Mouse (Mus musculus): ENCODE data around the gene Mmgt2. TPM values are rescaled to one million over a fixed set of nuclear protein-coding genes. Genes with fewer than 3 reads are reported as not detected.

Gene Mmgt2
- polyA plus RNA-seq, 1 experiment from 2014 or later, result 26.4 TPM

- Histone ChIP-seq H3K4me2 (ENCODE audit: low read length) (no peak overlapping the region), H3K27ac (ENCODE audit: low read depth, low read length) (no peak overlapping the region), H3K4me1 (ENCODE audit: control insufficient read depth, insufficient read depth, low read depth, low read length) (peaks cover 15% of the 10 kb centered on the region), H3K36me3 (ENCODE audit: control insufficient read depth, insufficient read depth, low read length) (no peaks in the 10 kb centered on the region), H3K27me3 (replicated peaks; ENCODE audit: control insufficient read depth, insufficient read depth, low read length) (no peaks in the 10 kb centered on the region), H3K9ac (ENCODE audit: low read depth, low read length) (no peak overlapping the region), H3K9me3 (ENCODE audit: control insufficient read depth, low read length) (no peaks in the 10 kb centered on the region), H3K4me3 (ENCODE audit: low read length) (no peak overlapping the region)
- WGBS, result 70% methylated on average over 3 of the region's 3 CpGs
- ATAC-seq, result no peak
These were observed 13.1 kb upstream of the Mmgt2 start for GRCm38 (mm10) chr11:62635406-62635805.

GRCm38 (mm10) chr11:62636105-62636839, 12.2 kb upstream of the Mmgt2 start:
- no peaks in the 10 kb centered on the region for H3K9me3 ChIP-seq (ENCODE audit: control insufficient read depth, low read length)
- H3K36me3 ChIP-seq (ENCODE audit: control insufficient read depth, insufficient read depth, low read length), result no peaks in the 10 kb centered on the region
- no peak for ATAC-seq
- H3K27me3 ChIP-seq (replicated peaks; ENCODE audit: control insufficient read depth, insufficient read depth, low read length), result no peaks in the 10 kb centered on the region
- no peak overlapping the region for H3K4me3 ChIP-seq (ENCODE audit: low read length)
- no peak overlapping the region for H3K4me2 ChIP-seq (ENCODE audit: low read length)
- H3K27ac ChIP-seq (ENCODE audit: low read depth, low read length), result no peak overlapping the region
- 58% methylated on average over 11 of the region's 11 CpGs for WGBS
- no peak overlapping the region for H3K9ac ChIP-seq (ENCODE audit: low read depth, low read length)
- peaks cover 8% of the 10 kb centered on the region for H3K4me1 ChIP-seq (ENCODE audit: control insufficient read depth, insufficient read depth, low read depth, low read length)

GRCm38 (mm10) chr11:62636840-62637221, 11.6 kb upstream of the Mmgt2 start:
- Histone ChIP-seq H3K4me3 (ENCODE audit: low read length) (no peak overlapping the region), H3K27me3 (replicated peaks; ENCODE audit: control insufficient read depth, insufficient read depth, low read length) (no peaks in the 10 kb centered on the region), H3K4me2 (ENCODE audit: low read length) (no peak overlapping the region), H3K4me1 (ENCODE audit: control insufficient read depth, insufficient read depth, low read depth, low read length) (peaks cover 8% of the 10 kb centered on the region), H3K27ac (ENCODE audit: low read depth, low read length) (no peak overlapping the region), H3K9ac (ENCODE audit: low read depth, low read length) (no peak overlapping the region), H3K36me3 (ENCODE audit: control insufficient read depth, insufficient read depth, low read length) (no peaks in the 10 kb centered on the region), H3K9me3 (ENCODE audit: control insufficient read depth, low read length) (no peaks in the 10 kb centered on the region)
- WGBS, result 84% methylated on average over 3 of the region's 3 CpGs
- no peak for ATAC-seq

- Histone ChIP-seq H3K4me3 (ENCODE audit: low read length) (no peak overlapping the region), H3K4me1 (ENCODE audit: control insufficient read depth, insufficient read depth, low read depth, low read length) (peaks cover 10% of the 10 kb centered on the region), H3K4me2 (ENCODE audit: low read length) (no peak overlapping the region), H3K9me3 (ENCODE audit: control insufficient read depth, low read length) (no peaks in the 10 kb centered on the region), H3K36me3 (ENCODE audit: control insufficient read depth, insufficient read depth, low read length) (no peaks in the 10 kb centered on the region), H3K9ac (ENCODE audit: low read depth, low read length) (no peak overlapping the region), H3K27me3 (replicated peaks; ENCODE audit: control insufficient read depth, insufficient read depth, low read length) (no peaks in the 10 kb centered on the region), H3K27ac (ENCODE audit: low read depth, low read length) (no peak overlapping the region)
- ATAC-seq, result no peak
- WGBS, result 78% methylated on average over 5 of the region's 5 CpGs
These were observed 11.1 kb upstream of the Mmgt2 start for GRCm38 (mm10) chr11:62637401-62637800.

- Histone ChIP-seq H3K27ac (ENCODE audit: low read depth, low read length) (no peak overlapping the region), H3K9ac (ENCODE audit: low read depth, low read length) (no peak overlapping the region), H3K27me3 (replicated peaks; ENCODE audit: control insufficient read depth, insufficient read depth, low read length) (no peaks in the 10 kb centered on the region), H3K4me3 (ENCODE audit: low read length) (no peak overlapping the region), H3K9me3 (ENCODE audit: control insufficient read depth, low read length) (no peaks in the 10 kb centered on the region), H3K4me1 (ENCODE audit: control insufficient read depth, insufficient read depth, low read depth, low read length) (peaks cover 12% of the 10 kb centered on the region), H3K4me2 (ENCODE audit: low read length) (no peak overlapping the region), H3K36me3 (ENCODE audit: control insufficient read depth, insufficient read depth, low read length) (no peaks in the 10 kb centered on the region)
- no peak for ATAC-seq
- WGBS, result 69% methylated on average over 6 of the region's 6 CpGs
These were observed 10.7 kb upstream of the Mmgt2 start for GRCm38 (mm10) chr11:62637806-62638205.

- no peaks in the 10 kb centered on the region for H3K27me3 ChIP-seq (replicated peaks; ENCODE audit: control insufficient read depth, insufficient read depth, low read length)
- H3K4me3 ChIP-seq (ENCODE audit: low read length), result no peak overlapping the region
- no peak overlapping the region for H3K27ac ChIP-seq (ENCODE audit: low read depth, low read length)
- H3K4me2 ChIP-seq (ENCODE audit: low read length), result no peak overlapping the region
- H3K4me1 ChIP-seq (ENCODE audit: control insufficient read depth, insufficient read depth, low read depth, low read length), result peaks cover 16% of the 10 kb centered on the region
- 97% methylated on average over 4 of the region's 4 CpGs for WGBS
- H3K9ac ChIP-seq (ENCODE audit: low read depth, low read length), result no peak overlapping the region
- no peaks in the 10 kb centered on the region for H3K36me3 ChIP-seq (ENCODE audit: control insufficient read depth, insufficient read depth, low read length)
- no peaks in the 10 kb centered on the region for H3K9me3 ChIP-seq (ENCODE audit: control insufficient read depth, low read length)
- ATAC-seq, result no peak
These were observed 10.1 kb upstream of the Mmgt2 start for GRCm38 (mm10) chr11:62638402-62638801.

GRCm38 (mm10) chr11:62640378-62640777, 8.1 kb upstream of the Mmgt2 start:
- WGBS, result 69% methylated on average over 3 of the region's 3 CpGs
- H3K9ac ChIP-seq (ENCODE audit: low read depth, low read length), result no peak overlapping the region
- no peak overlapping the region for H3K27ac ChIP-seq (ENCODE audit: low read depth, low read length)
- no peaks in the 10 kb centered on the region for H3K27me3 ChIP-seq (replicated peaks; ENCODE audit: control insufficient read depth, insufficient read depth, low read length)
- H3K4me3 ChIP-seq (ENCODE audit: low read length), result no peak overlapping the region
- no peaks in the 10 kb centered on the region for H3K9me3 ChIP-seq (ENCODE audit: control insufficient read depth, low read length)
- ATAC-seq, result no peak
- no peaks in the 10 kb centered on the region for H3K36me3 ChIP-seq (ENCODE audit: control insufficient read depth, insufficient read depth, low read length)
- no peak overlapping the region for H3K4me2 ChIP-seq (ENCODE audit: low read length)
- H3K4me1 ChIP-seq (ENCODE audit: control insufficient read depth, insufficient read depth, low read depth, low read length), result peaks cover 28% of the 10 kb centered on the region

- Histone ChIP-seq H3K4me1 (ENCODE audit: control insufficient read depth, insufficient read depth, low read depth, low read length) (peaks cover 38% of the 10 kb centered on the region), H3K4me2 (ENCODE audit: low read length) (no peak overlapping the region), H3K9ac (ENCODE audit: low read depth, low read length) (no peak overlapping the region), H3K9me3 (ENCODE audit: control insufficient read depth, low read length) (no peaks in the 10 kb centered on the region), H3K27ac (ENCODE audit: low read depth, low read length) (peak overlapping the region; percentile 45), H3K27me3 (replicated peaks; ENCODE audit: control insufficient read depth, insufficient read depth, low read length) (no peaks in the 10 kb centered on the region), H3K36me3 (ENCODE audit: control insufficient read depth, insufficient read depth, low read length) (no peaks in the 10 kb centered on the region), H3K4me3 (ENCODE audit: low read length) (no peak overlapping the region)
- 49% methylated on average over 11 of the region's 11 CpGs for WGBS
- ATAC-seq, result no peak
These were observed 6.2 kb upstream of the Mmgt2 start for GRCm38 (mm10) chr11:62642023-62642844.

- Histone ChIP-seq H3K4me3 (ENCODE audit: low read length) (no peak overlapping the region), H3K9me3 (ENCODE audit: control insufficient read depth, low read length) (no peaks in the 10 kb centered on the region), H3K4me1 (ENCODE audit: control insufficient read depth, insufficient read depth, low read depth, low read length) (peaks cover 43% of the 10 kb centered on the region), H3K9ac (ENCODE audit: low read depth, low read length) (no peak overlapping the region), H3K27ac (ENCODE audit: low read depth, low read length) (peak overlapping the region; percentile 32; the same call in 1 of the 2 replicates), H3K27me3 (replicated peaks; ENCODE audit: control insufficient read depth, insufficient read depth, low read length) (no peaks in the 10 kb centered on the region), H3K4me2 (ENCODE audit: low read length) (no peak overlapping the region), H3K36me3 (ENCODE audit: control insufficient read depth, insufficient read depth, low read length) (no peaks in the 10 kb centered on the region)
- 54% methylated on average over 8 of the region's 8 CpGs for WGBS
- ATAC-seq, result peak; percentile 22; the same call in 1 of the 2 replicates
These were observed 5.3 kb upstream of the Mmgt2 start for GRCm38 (mm10) chr11:62643011-62643631.

All from hindbrain, embryonic 16.5 days (tissue).